Mouse (Mus musculus): ENCODE data around the gene Ikzf1. TPM values are rescaled to one million over a fixed set of nuclear protein-coding genes. Genes with fewer than 3 reads are reported as not detected.

Ikzf1 gene
- polyA plus RNA-seq, 1 experiment from 2014 or later = 0.39 TPM

DNA sequence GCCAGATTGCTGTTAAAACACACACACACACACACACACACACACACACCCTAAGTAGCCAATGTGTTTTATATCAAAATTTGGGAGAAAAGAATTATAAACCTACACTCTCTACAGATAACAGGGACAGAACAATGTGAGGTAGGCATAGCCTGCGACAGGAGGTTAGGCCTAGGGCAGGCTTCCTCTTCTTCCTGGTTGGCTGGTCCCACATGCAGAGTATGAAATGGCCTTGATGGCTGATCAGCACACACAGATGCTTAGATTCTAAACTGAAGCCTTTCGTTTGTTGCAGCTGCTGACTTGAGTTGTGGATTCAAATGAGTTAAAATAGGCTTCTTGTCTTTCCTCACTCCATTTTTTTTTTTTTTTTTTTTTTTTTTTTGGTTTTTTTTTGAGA is 93.0 kb downstream of the Ikzf1 start:
- Histone ChIP-seq H3K27ac (replicated peaks) (no peak overlapping the region), H3K9ac (ENCODE audit: low read length) (no peak overlapping the region), H3K4me1 (replicated peaks; ENCODE audit: control insufficient read depth, insufficient read depth) (no peaks in the 10 kb centered on the region), H3K4me2 (replicated peaks; ENCODE audit: low read depth) (no peak overlapping the region), H3K27me3 (ENCODE audit: control insufficient read depth, insufficient read depth, low read length) (no peaks in the 10 kb centered on the region), H3K4me3 (ENCODE audit: low read depth, low read length) (no peak overlapping the region), H3K36me3 (ENCODE audit: control insufficient read depth, insufficient read depth, low read length) (no peaks in the 10 kb centered on the region), H3K9me3 (ENCODE audit: control insufficient read depth, low read length) (no peaks in the 10 kb centered on the region)
- no peak for DNase-seq (ENCODE audit: low spot score)
- TF ChIP-seq EP300 (optimal IDR thresholded peaks at IDR 0.05) (no peak), CTCF (IDR thresholded peaks at IDR 0.05; ENCODE audit: low read depth) (no peak)
- no peak for ATAC-seq (ENCODE audit: low FRiP score, low TSS enrichment)
- 78% methylated on average over 2 of the region's 2 CpGs for WGBS

DNA sequence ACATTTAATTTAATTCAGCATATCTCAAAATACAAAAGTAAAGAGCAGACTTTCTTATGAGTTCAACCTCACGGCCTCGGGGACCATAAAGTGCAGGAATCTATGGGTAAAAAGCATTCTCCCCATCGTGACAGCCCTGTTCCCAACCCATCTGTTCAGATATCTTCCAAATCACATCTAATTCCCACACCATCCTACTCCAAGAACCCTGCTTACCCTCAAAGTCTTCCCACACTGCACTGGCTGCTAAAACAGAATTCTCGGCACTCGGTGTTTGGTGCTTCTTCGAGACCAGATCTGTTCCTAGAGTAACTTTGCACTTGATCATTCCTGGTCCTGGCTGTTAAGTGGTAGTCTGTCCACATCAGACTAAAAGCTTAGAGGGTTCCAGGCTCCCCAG is 93.5 kb downstream of the Ikzf1 start:
- Histone ChIP-seq H3K27me3 (ENCODE audit: control insufficient read depth, insufficient read depth, low read length) (no peaks in the 10 kb centered on the region), H3K36me3 (ENCODE audit: control insufficient read depth, insufficient read depth, low read length) (no peaks in the 10 kb centered on the region), H3K4me3 (ENCODE audit: low read depth, low read length) (no peak overlapping the region), H3K4me1 (replicated peaks; ENCODE audit: control insufficient read depth, insufficient read depth) (no peaks in the 10 kb centered on the region), H3K4me2 (replicated peaks; ENCODE audit: low read depth) (no peak overlapping the region), H3K27ac (replicated peaks) (no peak overlapping the region), H3K9ac (ENCODE audit: low read length) (no peak overlapping the region), H3K9me3 (ENCODE audit: control insufficient read depth, low read length) (no peaks in the 10 kb centered on the region)
- no peak for DNase-seq (ENCODE audit: low spot score)
- 90% methylated on average over 6 of the region's 6 CpGs for WGBS
- no peak for TF ChIP-seq EP300 (optimal IDR thresholded peaks at IDR 0.05)
- no peak for TF ChIP-seq CTCF (IDR thresholded peaks at IDR 0.05; ENCODE audit: low read depth)
- ATAC-seq (ENCODE audit: low FRiP score, low TSS enrichment) = no peak

DNA sequence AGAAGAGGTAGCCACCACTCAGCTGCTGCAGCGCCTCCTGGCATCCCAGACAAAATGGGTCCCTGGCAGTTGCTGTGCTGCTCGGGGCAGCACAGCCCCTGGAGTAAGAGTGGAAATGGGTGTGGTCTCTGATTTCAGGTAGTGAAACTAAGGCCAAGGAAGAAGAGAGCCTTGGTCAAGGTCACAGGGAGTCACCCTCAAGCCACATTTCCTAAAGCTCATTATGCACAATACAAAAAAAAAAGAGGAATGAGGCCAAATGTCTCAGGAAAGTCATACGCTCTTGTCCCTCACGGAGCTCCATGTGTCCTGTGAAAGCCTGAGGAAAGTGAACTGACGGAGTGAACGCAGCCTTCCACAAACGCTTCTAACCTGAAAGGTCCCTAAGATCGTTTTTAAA is 96.9 kb downstream of the Ikzf1 start:
- TF ChIP-seq EP300 (optimal IDR thresholded peaks at IDR 0.05) (no peak), CTCF (IDR thresholded peaks at IDR 0.05; ENCODE audit: low read depth) (no peak)
- H3K36me3 ChIP-seq (ENCODE audit: control insufficient read depth, insufficient read depth, low read length) = no peaks in the 10 kb centered on the region
- no peak for DNase-seq (ENCODE audit: low spot score)
- H3K4me3 ChIP-seq (ENCODE audit: low read depth, low read length) = no peak overlapping the region
- H3K27me3 ChIP-seq (ENCODE audit: control insufficient read depth, insufficient read depth, low read length) = no peaks in the 10 kb centered on the region
- 76% methylated on average over 8 of the region's 8 CpGs for WGBS
- no peak overlapping the region for H3K4me2 ChIP-seq (replicated peaks; ENCODE audit: low read depth)
- no peak overlapping the region for H3K27ac ChIP-seq (replicated peaks)
- ATAC-seq (ENCODE audit: low FRiP score, low TSS enrichment) = no peak
- H3K4me1 ChIP-seq (replicated peaks; ENCODE audit: control insufficient read depth, insufficient read depth) = no peaks in the 10 kb centered on the region
- no peaks in the 10 kb centered on the region for H3K9me3 ChIP-seq (ENCODE audit: control insufficient read depth, low read length)
- no peak overlapping the region for H3K9ac ChIP-seq (ENCODE audit: low read length)

DNA sequence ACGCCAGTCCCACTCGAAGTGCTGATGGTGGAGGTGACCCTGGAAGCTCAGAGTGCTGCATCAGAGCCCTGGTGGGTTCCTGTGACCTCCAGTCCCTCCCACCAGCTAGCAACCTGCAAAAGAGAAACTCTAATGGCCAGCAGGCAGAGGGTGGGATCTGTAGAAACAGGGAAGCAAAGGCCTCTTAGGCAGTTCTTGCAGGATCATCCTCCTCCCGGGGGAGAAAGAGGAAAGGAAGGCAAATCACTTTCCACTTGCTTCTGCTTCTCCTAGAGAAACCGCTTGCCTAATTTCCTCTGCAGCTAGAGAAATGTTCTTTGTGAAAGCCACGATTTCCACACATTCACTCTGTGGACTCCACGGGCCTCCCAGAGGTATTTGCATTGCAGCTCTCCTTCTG is 100.7 kb downstream of the Ikzf1 start:
- Histone ChIP-seq H3K36me3 (ENCODE audit: control insufficient read depth, insufficient read depth, low read length) (no peaks in the 10 kb centered on the region), H3K4me1 (replicated peaks; ENCODE audit: control insufficient read depth, insufficient read depth) (no peaks in the 10 kb centered on the region), H3K4me2 (replicated peaks; ENCODE audit: low read depth) (no peak overlapping the region), H3K9me3 (ENCODE audit: control insufficient read depth, low read length) (no peaks in the 10 kb centered on the region), H3K27me3 (ENCODE audit: control insufficient read depth, insufficient read depth, low read length) (no peaks in the 10 kb centered on the region), H3K9ac (ENCODE audit: low read length) (no peak overlapping the region), H3K27ac (replicated peaks) (no peak overlapping the region), H3K4me3 (ENCODE audit: low read depth, low read length) (no peak overlapping the region)
- ATAC-seq (ENCODE audit: low FRiP score, low TSS enrichment) = no peak
- WGBS = 55% methylated on average over 6 of the region's 6 CpGs
- no peak for TF ChIP-seq CTCF (IDR thresholded peaks at IDR 0.05; ENCODE audit: low read depth)
- TF ChIP-seq EP300 (optimal IDR thresholded peaks at IDR 0.05) = no peak
- no peak for DNase-seq (ENCODE audit: low spot score)

DNA sequence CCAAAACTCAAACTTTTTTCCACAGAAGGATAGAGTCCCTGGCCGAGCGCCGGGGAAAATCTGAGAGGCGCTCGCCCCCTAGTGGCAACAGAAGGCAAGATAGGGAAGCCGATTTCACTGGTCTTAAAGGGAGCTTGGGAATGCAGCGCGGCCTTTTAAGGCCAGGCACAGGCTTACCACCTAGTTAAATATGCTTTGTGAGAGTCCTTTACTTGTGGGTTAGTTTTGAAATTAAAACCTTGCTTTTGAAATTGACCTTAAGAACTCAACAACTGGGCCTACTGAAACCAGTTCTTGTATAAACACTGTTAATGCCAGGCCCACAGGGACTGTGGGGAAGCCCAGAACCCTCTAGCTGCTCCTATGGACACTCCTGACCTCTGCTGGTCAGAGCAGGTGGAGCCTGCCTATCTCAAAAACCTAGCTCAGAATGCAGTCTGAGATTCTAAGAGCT is 103.7 kb downstream of the Ikzf1 start:
- H3K4me1 ChIP-seq (replicated peaks; ENCODE audit: control insufficient read depth, insufficient read depth) = no peaks in the 10 kb centered on the region
- H3K9ac ChIP-seq (ENCODE audit: low read length) = no peak overlapping the region
- no peaks in the 10 kb centered on the region for H3K9me3 ChIP-seq (ENCODE audit: control insufficient read depth, low read length)
- H3K27ac ChIP-seq (replicated peaks) = no peak overlapping the region
- H3K4me3 ChIP-seq (ENCODE audit: low read depth, low read length) = peak overlapping the region; percentile 17; the same call in 1 of the 2 replicates
- WGBS = under 1% methylated on average over 8 of the region's 8 CpGs
- TF ChIP-seq CTCF (IDR thresholded peaks at IDR 0.05; ENCODE audit: low read depth) (peak; percentile 69), EP300 (optimal IDR thresholded peaks at IDR 0.05) (no peak)
- H3K27me3 ChIP-seq (ENCODE audit: control insufficient read depth, insufficient read depth, low read length) = no peaks in the 10 kb centered on the region
- H3K36me3 ChIP-seq (ENCODE audit: control insufficient read depth, insufficient read depth, low read length) = no peaks in the 10 kb centered on the region
- peak overlapping the region; percentile 34; the same call in 1 of the 2 replicates for H3K4me2 ChIP-seq (replicated peaks; ENCODE audit: low read depth)
- peak; percentile 82 for DNase-seq (ENCODE audit: low spot score)
- peak; percentile 98 for ATAC-seq (ENCODE audit: low FRiP score, low TSS enrichment)

DNA sequence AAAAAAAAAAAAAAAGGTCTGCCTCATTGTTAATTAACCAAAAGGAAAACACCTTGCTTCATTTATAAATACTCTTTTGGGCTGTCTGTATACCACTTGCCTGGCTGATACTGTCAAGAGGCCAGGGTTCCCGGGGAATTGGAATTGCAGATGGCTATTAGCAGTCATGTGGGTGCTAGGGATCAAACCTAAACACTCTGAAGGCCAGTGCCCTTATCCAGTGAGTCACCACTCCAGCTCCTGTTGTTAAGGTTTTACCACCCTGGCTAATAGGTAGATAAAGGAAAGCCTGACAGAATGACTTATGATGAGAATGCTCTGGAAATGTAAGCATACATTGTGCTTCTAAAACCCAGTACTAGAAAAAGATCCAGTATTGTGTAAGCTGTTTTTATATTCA is 109.8 kb downstream of the Ikzf1 start:
- no peak overlapping the region for H3K9ac ChIP-seq (ENCODE audit: low read length)
- no peak overlapping the region for H3K4me2 ChIP-seq (replicated peaks; ENCODE audit: low read depth)
- no peak overlapping the region for H3K27ac ChIP-seq (replicated peaks)
- no peaks in the 10 kb centered on the region for H3K36me3 ChIP-seq (ENCODE audit: control insufficient read depth, insufficient read depth, low read length)
- no peaks in the 10 kb centered on the region for H3K27me3 ChIP-seq (ENCODE audit: control insufficient read depth, insufficient read depth, low read length)
- H3K9me3 ChIP-seq (ENCODE audit: control insufficient read depth, low read length) = no peaks in the 10 kb centered on the region
- no peak for ATAC-seq (ENCODE audit: low FRiP score, low TSS enrichment)
- H3K4me1 ChIP-seq (replicated peaks; ENCODE audit: control insufficient read depth, insufficient read depth) = no peaks in the 10 kb centered on the region
- no peak overlapping the region for H3K4me3 ChIP-seq (ENCODE audit: low read depth, low read length)
- no peak for TF ChIP-seq CTCF (IDR thresholded peaks at IDR 0.05; ENCODE audit: low read depth)
- TF ChIP-seq EP300 (optimal IDR thresholded peaks at IDR 0.05) = no peak
- WGBS = 56% methylated on average over 1 of the region's 1 CpGs
- DNase-seq (ENCODE audit: low spot score) = no peak
